Mouse (Mus musculus): ENCODE measurements at regions not wholly inside any gene's neighbourhood (a gene's known extent, or its start where the extent isn't known, plus 50 kb on each side); places are given as distances from the start of the nearest gene placed in this dataset.

DNA sequence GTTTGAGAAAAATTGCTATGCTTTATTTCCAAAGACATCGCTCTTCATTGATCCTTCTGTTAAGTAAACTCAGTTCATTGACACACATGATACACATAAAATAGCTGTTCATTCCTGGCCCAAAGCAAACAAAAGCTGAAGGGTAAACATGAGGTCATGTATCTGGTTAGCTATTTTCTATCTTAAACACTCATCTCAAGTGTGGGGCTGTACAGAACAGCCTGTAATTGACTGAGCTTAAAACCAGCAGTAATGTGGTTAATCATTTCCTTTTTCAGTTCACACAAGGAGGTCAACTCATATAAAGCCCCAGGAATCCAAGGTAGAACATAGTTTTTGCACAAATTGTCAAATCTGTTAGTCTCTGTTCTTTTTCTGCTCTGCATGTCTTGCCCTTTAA lies 94.5 kb downstream of the Cldn17 start:
- H3K4me2 ChIP-seq: no peak overlapping the region
- no peak overlapping the region for H3K9ac ChIP-seq (replicated peaks)
- H3K9me3 ChIP-seq: no peaks in the 10 kb centered on the region
- H3K4me1 ChIP-seq (replicated peaks): no peaks in the 10 kb centered on the region
- no peak overlapping the region for H3K27ac ChIP-seq
- ATAC-seq (ENCODE audit: insufficient number of reproducible peaks, insufficient read depth, low FRiP score, low TSS enrichment, low read depth): no peak
- 92% methylated on average over 1 of the region's 1 CpGs for WGBS
- H3K36me3 ChIP-seq: no peaks in the 10 kb centered on the region
- no peaks in the 10 kb centered on the region for H3K27me3 ChIP-seq
- H3K4me3 ChIP-seq (replicated peaks): no peak overlapping the region

DNA sequence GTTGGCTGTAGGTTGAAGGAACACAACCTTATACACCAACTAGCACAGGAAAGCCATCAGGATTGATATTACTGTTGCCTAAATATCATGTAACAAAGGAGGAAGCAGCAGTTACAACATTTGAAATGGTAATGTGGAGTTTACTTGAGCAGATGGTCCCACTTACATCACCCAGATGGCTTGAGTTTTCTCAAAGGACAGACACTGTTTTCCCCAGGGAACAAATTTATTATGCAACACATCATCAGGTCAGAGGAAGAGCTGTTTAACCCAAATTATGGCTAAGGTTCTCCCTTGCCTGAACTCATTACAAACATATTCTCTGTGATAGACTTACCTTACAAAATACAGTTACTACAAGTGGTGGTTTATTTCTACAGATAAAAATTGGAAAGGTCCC lies 98.6 kb downstream of the Cldn17 start:
- Histone ChIP-seq H3K4me2 (no peak overlapping the region), H3K36me3 (no peaks in the 10 kb centered on the region), H3K27ac (no peak overlapping the region), H3K9me3 (no peaks in the 10 kb centered on the region), H3K9ac (replicated peaks) (no peak overlapping the region), H3K4me3 (replicated peaks) (no peak overlapping the region), H3K27me3 (no peaks in the 10 kb centered on the region), H3K4me1 (replicated peaks) (no peaks in the 10 kb centered on the region)
- no peak for ATAC-seq (ENCODE audit: insufficient number of reproducible peaks, insufficient read depth, low FRiP score, low TSS enrichment, low read depth)

DNA sequence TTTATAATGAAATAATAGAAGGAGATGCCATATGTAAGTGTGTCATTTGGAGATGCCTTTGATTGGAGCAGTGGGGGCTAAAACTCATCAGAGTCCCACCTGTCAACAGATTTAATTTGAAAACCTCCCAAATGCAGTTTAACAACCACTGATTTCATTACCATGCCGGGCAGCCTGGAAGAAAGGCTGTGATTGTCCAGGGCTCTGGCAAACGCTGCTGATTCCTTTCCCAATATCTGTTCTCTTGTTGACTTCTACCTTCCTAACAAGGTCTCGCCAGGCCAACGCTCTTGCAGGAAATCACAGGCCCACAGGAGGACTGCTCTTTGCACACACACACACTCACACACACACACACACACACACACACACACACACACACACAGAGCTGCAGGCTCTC lies 102.4 kb downstream of the Cldn17 start:
- no peak for ATAC-seq (ENCODE audit: insufficient number of reproducible peaks, insufficient read depth, low FRiP score, low TSS enrichment, low read depth)
- 65% methylated on average over 4 of the region's 4 CpGs for WGBS

DNA sequence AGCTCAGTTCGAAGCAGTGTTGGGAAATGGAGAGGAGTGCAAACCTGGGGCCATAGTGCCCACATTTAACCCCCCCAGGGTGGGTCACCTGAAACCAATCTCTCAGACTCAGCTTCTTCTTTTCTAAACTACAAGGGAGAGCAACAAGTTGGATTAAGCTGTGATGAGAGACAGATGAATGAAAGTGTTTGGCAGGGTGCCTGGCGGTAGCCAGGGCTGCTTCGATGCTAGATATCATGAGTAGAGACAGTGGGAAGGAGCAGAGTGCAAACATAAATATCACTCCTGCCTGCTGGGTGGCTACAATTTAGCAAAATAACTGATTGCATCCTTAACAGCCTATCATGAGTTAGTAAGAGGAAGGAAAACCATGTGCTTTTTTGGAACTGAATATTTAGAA lies 106.9 kb downstream of the Cldn17 start:
- no peak for ATAC-seq (ENCODE audit: insufficient number of reproducible peaks, insufficient read depth, low FRiP score, low TSS enrichment, low read depth)

More for the DNA sequence above, 102.4 kb downstream of the Cldn17 start:
- Histone ChIP-seq H3K27ac (no peak overlapping the region), H3K9me3 (no peaks in the 10 kb centered on the region), H3K4me3 (replicated peaks) (no peak overlapping the region), H3K4me2 (no peak overlapping the region), H3K9ac (replicated peaks) (no peak overlapping the region), H3K36me3 (no peaks in the 10 kb centered on the region), H3K4me1 (replicated peaks) (no peaks in the 10 kb centered on the region), H3K27me3 (no peaks in the 10 kb centered on the region)

DNA sequence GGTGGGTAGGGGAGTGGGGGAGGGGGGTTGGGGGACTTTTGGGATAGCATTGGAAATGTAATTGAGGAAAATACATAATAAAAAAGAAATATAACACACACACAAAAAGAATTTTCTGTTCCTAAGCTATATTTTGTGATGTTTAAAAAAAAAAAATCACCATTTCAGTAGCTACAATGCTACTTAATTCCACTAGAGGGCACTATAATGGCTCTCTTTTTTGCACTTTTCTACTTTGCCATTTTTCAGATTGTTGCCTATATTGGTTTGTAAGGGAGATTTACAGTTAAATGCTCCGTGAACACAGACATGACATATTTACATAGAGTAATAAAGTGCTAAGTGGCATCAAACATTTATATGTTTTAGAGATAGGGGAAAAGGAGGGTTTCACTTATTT lies 102.7 kb upstream of the Grik1 start:
- H3K27me3 ChIP-seq: no peaks in the 10 kb centered on the region
- no peaks in the 10 kb centered on the region; the same call in 1 of the 2 replicates for H3K4me1 ChIP-seq (replicated peaks)
- H3K36me3 ChIP-seq: no peaks in the 10 kb centered on the region
- H3K9me3 ChIP-seq: no peaks in the 10 kb centered on the region
- H3K4me3 ChIP-seq (replicated peaks): no peak overlapping the region
- no peak for ATAC-seq (ENCODE audit: insufficient number of reproducible peaks, insufficient read depth, low FRiP score, low TSS enrichment, low read depth)
- no peak overlapping the region for H3K9ac ChIP-seq (replicated peaks)
- no peak overlapping the region for H3K4me2 ChIP-seq
- no peak overlapping the region for H3K27ac ChIP-seq
- 35% methylated on average over 1 of the region's 1 CpGs for whole genome bisulfite sequencing

More for the DNA sequence above, 106.9 kb downstream of the Cldn17 start:
- H3K4me3 ChIP-seq (replicated peaks): no peak overlapping the region
- H3K4me1 ChIP-seq (replicated peaks): no peaks in the 10 kb centered on the region
- H3K4me2 ChIP-seq: no peak overlapping the region
- no peaks in the 10 kb centered on the region for H3K36me3 ChIP-seq
- H3K9me3 ChIP-seq: no peaks in the 10 kb centered on the region
- H3K27ac ChIP-seq: no peak overlapping the region
- H3K27me3 ChIP-seq: no peaks in the 10 kb centered on the region
- H3K9ac ChIP-seq (replicated peaks): no peak overlapping the region
- 57% methylated on average over 3 of the region's 3 CpGs for WGBS

DNA sequence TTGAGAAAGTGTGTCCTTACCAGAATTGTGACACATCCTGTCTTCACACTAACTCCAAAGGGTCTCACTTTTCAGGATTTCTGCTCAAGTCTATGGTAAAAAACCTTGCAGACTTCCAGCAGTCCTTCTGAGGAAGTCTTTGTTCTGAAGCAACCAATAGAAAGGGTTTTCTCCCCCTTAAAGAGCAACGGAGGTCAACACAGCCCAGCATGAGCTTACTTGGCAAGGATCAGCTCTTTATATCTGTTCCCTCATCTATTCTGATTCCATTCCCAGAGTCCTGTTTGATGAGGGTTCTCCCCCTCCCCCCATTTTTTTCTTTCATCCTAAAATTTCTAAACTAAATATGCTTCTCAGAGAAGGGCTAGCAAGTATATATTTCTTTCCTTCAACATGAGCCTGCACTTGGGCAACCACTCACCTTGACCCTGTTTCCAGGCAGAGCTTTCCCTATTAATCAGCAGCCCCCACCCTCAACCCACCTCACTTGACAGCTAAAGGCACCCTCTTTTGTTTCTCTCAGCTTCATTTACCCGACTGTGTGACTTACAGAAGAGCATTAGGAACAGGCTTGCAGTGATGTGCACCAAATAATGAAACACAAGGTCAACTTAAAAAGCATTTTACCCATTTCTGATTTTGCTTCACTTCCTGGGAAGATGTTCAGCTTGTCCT lies 91.7 kb upstream of the Grik1 start:
- Histone ChIP-seq H3K27ac (no peak overlapping the region), H3K4me3 (replicated peaks) (no peak overlapping the region), H3K4me1 (replicated peaks) (no peaks in the 10 kb centered on the region; the same call in 1 of the 2 replicates), H3K4me2 (no peak overlapping the region), H3K9me3 (no peaks in the 10 kb centered on the region), H3K9ac (replicated peaks) (no peak overlapping the region), H3K36me3 (no peaks in the 10 kb centered on the region), H3K27me3 (no peaks in the 10 kb centered on the region)
- WGBS: 12% methylated on average over 2 of the region's 2 CpGs
- ATAC-seq (ENCODE audit: insufficient number of reproducible peaks, insufficient read depth, low FRiP score, low TSS enrichment, low read depth): no peak

DNA sequence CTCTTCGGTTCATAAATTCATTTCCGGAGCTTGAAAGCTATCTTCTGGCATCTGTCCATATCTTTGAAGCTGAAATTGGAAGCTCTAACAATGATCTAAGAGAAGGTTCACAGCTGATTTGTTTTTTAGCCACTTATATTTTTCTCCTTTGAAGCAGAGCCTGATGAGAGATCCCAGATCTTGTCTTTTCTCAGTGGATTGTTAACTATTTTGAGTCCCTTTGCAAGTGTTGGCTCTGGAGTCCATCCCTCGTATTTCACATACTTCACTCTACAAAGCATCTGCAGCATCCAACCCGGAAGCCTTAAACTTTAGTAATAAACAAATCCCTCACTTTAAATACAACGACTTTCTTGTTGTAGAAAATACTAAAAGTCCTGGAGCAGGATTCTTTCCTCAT lies 85.6 kb upstream of the Grik1 start:
- H3K27ac ChIP-seq: no peak overlapping the region
- no peaks in the 10 kb centered on the region for H3K27me3 ChIP-seq
- H3K9me3 ChIP-seq: no peaks in the 10 kb centered on the region
- H3K4me3 ChIP-seq (replicated peaks): no peak overlapping the region
- H3K9ac ChIP-seq (replicated peaks): no peak overlapping the region
- peaks cover 4% of the 10 kb centered on the region; the same call in 1 of the 2 replicates for H3K4me1 ChIP-seq (replicated peaks)
- no peak for ATAC-seq (ENCODE audit: insufficient number of reproducible peaks, insufficient read depth, low FRiP score, low TSS enrichment, low read depth)
- H3K36me3 ChIP-seq: no peaks in the 10 kb centered on the region
- H3K4me2 ChIP-seq: no peak overlapping the region
- WGBS: 65% methylated on average over 5 of the region's 5 CpGs

DNA sequence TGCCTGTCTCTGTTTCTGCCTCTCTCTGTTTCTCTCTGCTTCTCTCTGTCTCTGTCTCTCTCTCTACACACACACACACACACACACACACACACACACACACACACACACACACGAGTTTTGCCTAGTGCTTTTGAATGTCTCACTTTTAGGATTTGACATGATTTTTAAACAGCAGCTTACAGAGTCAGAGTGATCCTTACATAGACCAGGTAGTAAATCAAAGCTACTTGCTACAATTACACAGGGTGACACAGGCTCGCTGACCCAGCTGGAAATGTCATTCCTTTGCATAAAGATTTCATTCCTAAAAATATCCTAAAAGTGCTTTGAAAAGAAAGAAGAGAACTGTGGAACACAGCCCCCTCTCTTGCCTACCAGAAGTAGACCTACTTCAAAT lies 84.5 kb upstream of the Grik1 start:
- Histone ChIP-seq H3K27me3 (no peaks in the 10 kb centered on the region), H3K9ac (replicated peaks) (no peak overlapping the region), H3K4me2 (no peak overlapping the region), H3K36me3 (no peaks in the 10 kb centered on the region), H3K4me1 (replicated peaks) (peaks cover 4% of the 10 kb centered on the region; the same call in 1 of the 2 replicates), H3K9me3 (no peaks in the 10 kb centered on the region), H3K4me3 (replicated peaks) (no peak overlapping the region), H3K27ac (no peak overlapping the region)
- WGBS: 27% methylated on average over 2 of the region's 2 CpGs
- ATAC-seq (ENCODE audit: insufficient number of reproducible peaks, insufficient read depth, low FRiP score, low TSS enrichment, low read depth): no peak

DNA sequence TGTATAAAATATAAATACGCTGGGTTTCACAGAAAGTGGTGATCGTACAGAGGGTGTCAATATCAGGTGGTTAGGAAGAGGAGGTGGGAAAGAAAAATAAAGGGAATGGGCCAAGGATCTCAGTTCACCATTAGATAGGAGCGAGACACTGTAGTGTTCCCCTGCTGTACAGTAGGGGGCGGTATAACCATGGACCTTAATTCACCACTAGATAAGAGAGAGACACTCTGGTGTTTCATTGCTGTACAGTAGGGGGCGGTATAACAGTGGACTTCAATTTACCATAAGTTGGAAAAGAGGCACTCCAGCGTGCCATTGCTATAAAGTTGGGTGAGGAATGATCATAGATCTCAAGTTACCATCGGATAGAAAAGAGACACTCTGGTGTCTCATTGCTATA lies 82.0 kb upstream of the Grik1 start:
- 33% methylated on average over 7 of the region's 7 CpGs for WGBS
- no peak overlapping the region for H3K9ac ChIP-seq (replicated peaks)
- no peaks in the 10 kb centered on the region for H3K36me3 ChIP-seq
- no peaks in the 10 kb centered on the region for H3K9me3 ChIP-seq
- peaks cover 4% of the 10 kb centered on the region; the same call in 1 of the 2 replicates for H3K4me1 ChIP-seq (replicated peaks)
- peak; percentile 63; the same call in 1 of the 2 replicates for ATAC-seq (ENCODE audit: insufficient number of reproducible peaks, insufficient read depth, low FRiP score, low TSS enrichment, low read depth)
- H3K4me3 ChIP-seq (replicated peaks): no peak overlapping the region
- H3K27ac ChIP-seq: no peak overlapping the region
- no peaks in the 10 kb centered on the region for H3K27me3 ChIP-seq
- H3K4me2 ChIP-seq: no peak overlapping the region

DNA sequence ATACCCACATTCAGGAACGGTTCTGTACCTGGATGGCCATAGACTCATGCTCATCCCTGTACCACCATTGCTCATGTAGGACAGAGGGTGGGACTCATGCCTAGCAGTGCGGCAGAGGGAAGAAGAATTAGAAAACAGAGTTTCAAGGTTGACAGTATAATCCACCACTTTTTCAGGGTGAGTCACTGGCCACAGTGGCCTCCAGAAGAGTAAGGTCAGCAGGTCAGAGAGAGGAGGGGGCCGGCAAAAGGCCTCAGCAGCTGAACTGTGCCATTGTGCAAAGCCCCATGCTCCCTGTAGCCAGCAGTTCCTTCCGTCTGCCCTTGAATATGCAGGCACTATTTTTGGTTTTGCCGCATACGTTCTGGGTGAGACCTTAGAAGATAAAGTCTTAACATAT lies 78.1 kb upstream of the Grik1 start:
- no peak overlapping the region for H3K27ac ChIP-seq
- no peak overlapping the region for H3K9ac ChIP-seq (replicated peaks)
- WGBS: 80% methylated on average over 6 of the region's 6 CpGs
- no peaks in the 10 kb centered on the region for H3K9me3 ChIP-seq
- H3K27me3 ChIP-seq: no peaks in the 10 kb centered on the region
- no peak overlapping the region for H3K4me2 ChIP-seq
- no peaks in the 10 kb centered on the region for H3K36me3 ChIP-seq
- no peak overlapping the region for H3K4me3 ChIP-seq (replicated peaks)
- no peaks in the 10 kb centered on the region for H3K4me1 ChIP-seq (replicated peaks)
- ATAC-seq (ENCODE audit: insufficient number of reproducible peaks, insufficient read depth, low FRiP score, low TSS enrichment, low read depth): no peak

DNA sequence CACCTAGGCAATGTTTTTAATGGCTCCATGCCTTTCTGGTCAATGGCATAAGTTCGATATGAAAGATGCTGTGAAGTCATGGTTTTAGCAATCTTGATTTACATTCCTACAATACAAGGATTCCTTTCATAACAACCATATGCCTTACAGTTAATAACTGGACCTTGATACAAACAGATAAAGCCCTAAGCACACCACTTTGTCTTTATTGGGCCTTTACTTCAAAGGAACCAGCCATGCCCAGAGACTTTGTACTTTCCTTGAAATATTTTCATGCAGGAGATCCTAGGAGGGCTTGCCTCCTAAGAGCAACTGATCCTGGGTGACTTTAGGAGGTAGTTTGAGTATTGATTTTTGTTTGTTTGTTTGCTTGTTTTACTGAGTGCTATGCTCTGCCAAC lies 77.1 kb upstream of the Grik1 start:
- ATAC-seq (ENCODE audit: insufficient number of reproducible peaks, insufficient read depth, low FRiP score, low TSS enrichment, low read depth): no peak
- H3K4me2 ChIP-seq: no peak overlapping the region
- 86% methylated on average over 1 of the region's 1 CpGs for WGBS
- no peak overlapping the region for H3K9ac ChIP-seq (replicated peaks)
- no peaks in the 10 kb centered on the region for H3K27me3 ChIP-seq
- no peaks in the 10 kb centered on the region for H3K4me1 ChIP-seq (replicated peaks)
- H3K27ac ChIP-seq: no peak overlapping the region
- H3K9me3 ChIP-seq: no peaks in the 10 kb centered on the region
- H3K4me3 ChIP-seq (replicated peaks): no peak overlapping the region
- H3K36me3 ChIP-seq: no peaks in the 10 kb centered on the region

DNA sequence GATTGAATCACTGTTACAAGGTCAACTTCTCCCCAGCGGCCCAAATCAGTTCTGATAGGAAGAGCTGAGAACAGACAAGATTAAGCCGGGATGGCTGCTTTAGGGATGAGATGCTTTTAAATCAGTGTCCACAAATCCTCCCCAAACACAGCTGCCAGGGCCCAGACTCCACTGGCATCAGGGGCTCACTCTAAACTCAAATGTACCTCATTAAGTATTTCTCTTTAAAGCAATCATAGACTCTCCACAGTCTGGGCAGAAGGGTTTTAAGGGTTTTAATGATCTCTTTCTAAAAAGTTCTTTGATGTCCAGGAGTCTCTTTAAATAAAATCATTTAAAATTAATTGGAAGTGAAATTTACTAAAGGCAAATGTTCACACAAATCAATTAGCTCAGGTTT lies 70.0 kb upstream of the Grik1 start:
- Histone ChIP-seq H3K4me2 (no peak overlapping the region), H3K9me3 (no peaks in the 10 kb centered on the region), H3K27ac (no peak overlapping the region), H3K9ac (replicated peaks) (no peak overlapping the region), H3K36me3 (no peaks in the 10 kb centered on the region), H3K4me1 (replicated peaks) (no peaks in the 10 kb centered on the region), H3K4me3 (replicated peaks) (no peak overlapping the region), H3K27me3 (no peaks in the 10 kb centered on the region)
- 15% methylated on average over 2 of the region's 2 CpGs for WGBS
- no peak for ATAC-seq (ENCODE audit: insufficient number of reproducible peaks, insufficient read depth, low FRiP score, low TSS enrichment, low read depth)
